Mouse (Mus musculus) embryonic fibroblast, embryonic 13.5 days (primary cell): ENCODE data around the gene Nsd2.

ENCODE experiments used
- CTCF ChIP-seq: IDR thresholded peaks from 2 replicates; pipeline ENCODE4 v1.5.1; 2011; ENCODE audit warnings: mild to moderate bottlenecking, control low read depth, low read length, moderate library complexity, borderline replicate concordance; ENCODE audit not compliant: insufficient read depth
- POLR2A ChIP-seq: IDR thresholded peaks from 2 replicates; pipeline ENCODE4 v1.6.1; 2011; ENCODE audit warnings: low read depth, mild to moderate bottlenecking, control low read depth, low read length, moderate library complexity

- TF ChIP-seq CTCF (no peak), POLR2A (peak; percentile 83)
These were observed 38.1 kb upstream of the Nsd2 start, which contains the start of gene Letm1 for GRCm38 (mm10) chr5:33782345-33782998.
